8 mouse cellular contexts compared by ENCODE assay signal in genomic region chr5:126787706-126788610, GRCm38 (mm10).
A peak's percentile ranks its signal among the peaks of the same experiment; 100 is the strongest.
DNase-seq lines count a peak whose midpoint lies in the region; TF ChIP-seq lines count a peak whose summit lies in the region.

No protein-coding gene starts in this region.

- TF ChIP-seq CTCF in lung, adult 2 months (IDR thresholded peaks at IDR 0.05; ENCODE audit: insufficient read depth, low read length) = no peak

- 7% methylated on average over 29 of the region's 29 CpGs for WGBS in lung, adult 2 months

- no peak overlapping the region for H3K4me3 ChIP-seq in lung, adult 2 months (replicated peaks; ENCODE audit: extremely low read depth, low read depth, low read length)

- TF ChIP-seq POLR2A in lung, adult 2 months (IDR thresholded peaks at IDR 0.05; ENCODE audit: borderline replicate concordance, extremely low read depth, low read depth, low read length) = no peak

- DNase-seq in R1 (ENCODE audit: low read depth, low spot score) = peak; percentile 57
- peak; percentile 79 for DNase-seq in embryo, embryonic 10.5 days (ENCODE audit: low spot score)
- DNase-seq in heart, adult 8-10 months (ENCODE audit: low spot score) = peak; percentile 7
- peak; percentile 57 for DNase-seq in kidney, adult 18-20 months
- peak; percentile 3 for DNase-seq in lung, adult 2 months
- DNase-seq in ovary, postnatal 14 days (ENCODE audit: low spot score) = peak; percentile 26
- DNase-seq in thymus, postnatal 10 days (ENCODE audit: low spot score in 2 of 2) = no peak
- DNase-seq in thymus, postnatal 14 days = no peak

- no peaks in the 10 kb centered on the region for H3K4me1 ChIP-seq in lung, adult 2 months (ENCODE audit: control insufficient read depth, insufficient read depth, low read length)

Comparison
In these comparisons a context has a peak if more than half of its experiments do, and no peak if none do; other contexts are left out.
1. DNase-seq: peak in R1 (single experiment), embryo, embryonic 10.5 days (single experiment), heart, adult 8-10 months (single experiment), kidney, adult 18-20 months (single experiment), lung, adult 2 months (single experiment) and ovary, postnatal 14 days (single experiment); none in thymus, postnatal 10 days (0 of 2) and thymus, postnatal 14 days (single experiment).